Mouse (Mus musculus) cerebellum, adult 11 months (tissue): Measurements from ENCODE around the gene Sertad4.

Source experiments
- DNase-seq: peaks from one replicate; pipeline ENCODE4 v3.0.0; 2022

Gene Sertad4

DNA sequence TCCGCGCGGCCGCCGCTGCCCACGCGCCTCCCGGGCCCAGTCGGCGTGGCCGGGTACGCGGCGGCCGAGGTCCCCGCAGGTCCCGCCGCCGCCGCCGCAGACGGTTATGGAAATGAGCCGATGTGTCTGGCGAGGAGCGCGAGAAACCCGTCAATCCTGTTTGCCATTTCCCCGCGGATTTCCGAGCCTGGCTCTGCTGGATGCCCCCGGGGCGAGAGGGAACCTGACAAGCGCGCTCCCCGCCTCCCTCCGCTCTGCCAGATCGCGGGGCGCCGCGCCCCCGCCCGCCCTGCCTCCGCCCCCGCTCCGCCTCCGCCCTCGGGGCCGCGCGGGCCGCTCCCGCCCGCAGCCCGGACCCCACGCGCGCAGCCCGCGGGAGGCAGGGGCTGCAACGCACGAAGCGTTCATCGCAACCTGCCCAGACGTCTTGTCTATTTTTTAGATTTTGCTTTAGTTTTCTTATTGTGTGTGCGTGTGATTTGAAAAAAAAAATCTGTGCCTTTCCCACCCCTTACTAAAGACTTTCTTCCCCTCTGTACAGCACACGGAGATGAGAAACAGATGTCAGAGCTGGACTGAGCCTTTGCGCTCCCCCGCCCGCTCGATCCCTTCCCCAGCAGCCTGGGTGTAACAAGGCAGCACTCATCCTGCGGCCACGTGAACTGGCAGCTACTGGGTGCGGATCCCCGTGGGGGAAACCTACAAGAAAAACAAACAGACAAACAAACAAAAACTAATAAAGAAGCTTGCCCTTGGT, at the start of gene Sertad4:
TSS of gene Sertad4 (minus strand) at position 283 of the 757 bp plus-strand sequence.
- peak; percentile 44 for DNase-seq

DNA sequence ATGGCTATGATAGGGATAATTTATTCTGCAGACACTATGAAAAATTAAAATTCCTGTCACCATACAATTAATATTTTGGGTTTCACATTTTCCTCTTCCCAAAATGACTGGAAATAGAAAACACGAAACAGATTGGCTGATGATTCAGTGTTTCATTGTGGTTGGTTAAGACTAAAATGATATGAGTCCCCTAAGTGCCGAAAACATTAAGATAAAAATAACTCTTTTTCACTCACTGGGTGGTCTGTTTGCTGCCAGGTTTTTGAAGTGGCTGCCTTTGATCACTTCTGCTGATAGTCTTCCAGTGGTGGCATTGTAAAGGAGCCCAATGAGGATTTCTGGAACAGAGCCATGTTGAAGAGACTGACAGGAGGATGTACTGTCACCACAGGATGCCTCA, 46.0 kb upstream of the Sertad4 start:
- DNase-seq, result no peak

DNA sequence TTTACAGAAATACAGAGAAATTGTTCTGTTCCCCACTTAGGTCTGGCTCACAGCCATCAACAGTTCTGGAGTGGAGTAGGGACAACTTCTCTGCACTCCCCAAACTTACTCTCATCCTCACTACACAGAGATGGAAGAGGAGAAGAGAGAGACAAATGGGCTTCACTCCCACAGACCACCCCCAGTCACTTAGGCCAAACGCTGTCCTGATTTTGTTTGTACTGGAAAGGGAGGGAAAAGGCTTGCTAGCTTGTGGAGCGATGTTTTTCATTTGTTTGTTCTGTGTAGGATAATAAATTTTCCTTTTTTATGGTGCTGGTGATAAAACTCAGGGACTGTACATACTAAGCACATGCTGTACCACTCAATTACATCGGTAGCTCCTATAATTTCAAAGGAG, 45.4 kb upstream of the Sertad4 start:
- DNase-seq, result no peak

DNA sequence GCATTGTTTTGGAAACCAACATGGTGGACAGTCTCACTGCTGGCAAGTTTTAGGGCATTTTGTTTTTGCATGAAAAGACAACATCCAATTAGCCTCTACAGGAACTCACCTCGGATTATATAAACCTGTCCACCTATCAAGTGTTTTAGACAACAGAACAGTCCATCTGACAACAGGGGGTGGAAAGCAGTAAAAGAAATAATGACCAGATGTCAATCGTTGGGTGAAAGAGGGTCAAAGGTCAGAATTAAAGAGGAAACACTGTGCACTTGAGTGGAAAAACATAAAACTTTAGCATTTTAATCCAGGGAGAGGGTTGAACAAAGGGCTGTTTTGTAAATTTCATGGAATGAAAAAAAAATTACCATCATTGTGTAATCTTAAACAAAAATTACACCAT, 43.2 kb upstream of the Sertad4 start:
- no peak for DNase-seq

GRCm38 (mm10) chr1:192897218-192897617, 41.7 kb upstream of the Sertad4 start:
- peak; percentile 6 for DNase-seq

DNA sequence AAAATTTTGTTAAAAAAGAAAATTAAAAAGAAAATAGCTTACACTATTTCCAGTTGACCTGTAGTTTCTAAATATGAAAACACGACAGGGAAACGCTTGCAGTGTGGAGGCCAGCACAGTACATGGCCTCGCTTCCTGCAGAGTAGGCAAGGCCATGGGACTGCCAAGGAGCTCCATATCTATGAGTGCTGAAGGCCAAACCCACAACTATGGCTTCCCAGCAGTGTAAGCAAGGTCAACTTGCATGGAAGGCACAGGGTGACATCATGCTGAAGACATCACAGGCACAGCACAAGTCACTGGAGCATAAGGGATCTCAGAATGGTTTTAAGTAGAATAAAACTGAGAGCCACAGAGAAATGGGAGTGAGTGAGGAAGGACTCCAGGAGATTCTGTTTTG, 40.5 kb upstream of the Sertad4 start:
- DNase-seq, result no peak

- no peak for DNase-seq
Measured at GRCm38 (mm10) chr1:192890716-192891115, 35.2 kb upstream of the Sertad4 start.

GRCm38 (mm10) chr1:192882617-192883295, 27.2 kb upstream of the Sertad4 start:
- no peak for DNase-seq

GRCm38 (mm10) chr1:192880130-192880529, 24.6 kb upstream of the Sertad4 start:
- DNase-seq, result no peak

DNA sequence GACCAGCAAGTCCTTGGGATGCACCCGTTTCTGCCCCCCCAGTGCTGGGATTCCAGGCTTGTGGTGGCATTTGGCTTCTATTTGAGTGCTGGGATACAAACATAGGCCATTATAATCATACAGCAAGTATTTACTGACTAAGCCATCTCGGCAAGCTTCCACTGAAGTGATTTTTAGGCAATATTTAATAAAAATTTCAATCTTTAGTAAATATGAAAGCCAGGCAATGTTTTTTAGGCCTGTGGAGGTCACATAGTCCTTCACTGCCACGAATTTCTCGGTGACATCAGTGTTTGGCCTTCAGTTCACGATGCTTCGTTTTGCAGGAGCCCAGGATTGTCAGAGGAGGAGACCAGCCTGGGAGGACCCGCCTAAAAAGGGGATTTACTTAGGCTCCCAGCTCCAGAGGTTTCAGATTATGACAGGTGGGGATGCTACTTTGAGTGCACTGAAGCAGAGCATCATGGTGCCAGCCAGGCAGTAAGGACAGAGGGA, 23.6 kb upstream of the Sertad4 start:
- no peak for DNase-seq

GRCm38 (mm10) chr1:192872841-192873240, 17.3 kb upstream of the Sertad4 start:
- DNase-seq, result peak; percentile 27

GRCm38 (mm10) chr1:192869761-192870160, 14.2 kb upstream of the Sertad4 start:
- DNase-seq, result no peak

DNA sequence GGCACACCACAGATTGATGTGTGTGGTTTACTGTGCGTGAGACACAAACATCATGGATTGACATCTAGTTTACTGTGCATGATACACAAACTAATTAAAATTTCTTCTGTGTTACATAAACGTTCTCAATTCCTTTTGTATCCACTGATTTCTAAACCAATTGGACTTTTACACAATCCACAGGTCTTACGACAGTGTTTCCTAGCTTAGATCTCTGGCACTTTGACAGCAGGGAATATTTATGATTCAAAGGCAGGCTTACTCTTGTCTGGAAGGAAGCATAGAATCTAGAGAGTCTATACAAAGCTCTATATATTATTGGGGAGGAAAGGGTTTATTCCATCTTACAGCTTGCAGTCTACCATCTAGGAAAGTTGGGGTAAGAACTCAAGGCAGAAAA, 8.9 kb upstream of the Sertad4 start:
- no peak for DNase-seq

DNA sequence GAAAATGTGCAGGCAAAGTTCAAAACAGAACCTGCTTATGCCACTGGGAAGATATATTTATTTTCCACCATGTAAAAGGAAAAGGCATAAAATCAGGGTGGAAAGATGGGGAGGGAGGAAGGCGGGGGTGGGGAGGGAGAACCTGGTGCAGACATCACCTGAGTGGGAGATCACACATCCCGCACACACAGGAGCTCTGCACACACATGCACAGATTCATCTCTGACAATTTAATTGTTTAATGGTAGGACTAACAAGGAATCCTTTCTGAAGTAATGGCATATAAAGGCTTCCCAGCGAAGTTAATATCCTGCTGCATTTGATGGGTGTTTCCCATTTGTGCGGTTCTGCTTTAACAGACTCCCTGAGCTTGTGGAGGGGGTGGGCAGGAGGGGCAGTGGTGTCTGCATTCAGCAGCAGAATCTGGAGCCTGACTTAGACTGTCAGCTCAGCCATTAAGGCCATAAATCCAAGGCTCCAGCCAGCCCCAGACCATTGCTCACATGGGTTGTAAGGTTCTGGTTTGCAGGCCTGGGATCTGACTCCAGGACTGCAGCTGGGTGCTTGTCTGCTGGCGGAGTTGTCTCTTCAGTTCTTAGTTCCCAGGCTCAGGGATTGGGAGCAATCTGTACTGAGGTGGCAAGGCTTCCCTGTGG, 5.9 kb upstream of the Sertad4 start:
- no peak for DNase-seq

GRCm38 (mm10) chr1:192860273-192860672, 4.7 kb upstream of the Sertad4 start:
- no peak for DNase-seq

GRCm38 (mm10) chr1:192857582-192857981, 2.0 kb upstream of the Sertad4 start:
- no peak for DNase-seq

GRCm38 (mm10) chr1:192856931-192857330, 1.4 kb upstream of the Sertad4 start:
- DNase-seq, result no peak

DNA sequence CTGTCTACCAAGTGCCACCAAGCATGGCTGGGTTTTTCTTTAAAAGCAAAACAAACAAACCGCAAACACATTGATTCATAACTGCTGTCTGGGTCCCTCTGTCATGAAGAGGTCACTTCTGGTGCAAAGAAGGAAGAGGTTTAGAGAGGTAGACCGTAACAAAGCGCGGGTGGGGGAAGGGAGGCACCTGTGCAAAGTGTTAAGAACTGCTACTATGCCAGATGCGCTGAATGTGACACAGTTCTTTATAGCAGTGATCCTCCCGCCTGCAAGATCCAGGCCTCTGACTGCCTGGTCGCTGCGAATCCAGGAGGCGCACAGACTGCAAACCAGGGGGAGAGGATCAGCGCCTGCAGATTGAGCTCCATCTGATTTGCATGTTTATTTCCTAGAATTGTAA, 855 bp upstream of the Sertad4 start:
- no peak for DNase-seq

- DNase-seq, result peak; percentile 44
Measured at GRCm38 (mm10) chr1:192854819-192855271, 711 bp downstream of the Sertad4 start.

GRCm38 (mm10) chr1:192853988-192854818, 1.4 kb downstream of the Sertad4 start:
- no peak for DNase-seq

- no peak for DNase-seq
Measured at GRCm38 (mm10) chr1:192853429-192853828, 2.1 kb downstream of the Sertad4 start.

- no peak for DNase-seq
Measured at GRCm38 (mm10) chr1:192852047-192852446, 3.5 kb downstream of the Sertad4 start.

DNA sequence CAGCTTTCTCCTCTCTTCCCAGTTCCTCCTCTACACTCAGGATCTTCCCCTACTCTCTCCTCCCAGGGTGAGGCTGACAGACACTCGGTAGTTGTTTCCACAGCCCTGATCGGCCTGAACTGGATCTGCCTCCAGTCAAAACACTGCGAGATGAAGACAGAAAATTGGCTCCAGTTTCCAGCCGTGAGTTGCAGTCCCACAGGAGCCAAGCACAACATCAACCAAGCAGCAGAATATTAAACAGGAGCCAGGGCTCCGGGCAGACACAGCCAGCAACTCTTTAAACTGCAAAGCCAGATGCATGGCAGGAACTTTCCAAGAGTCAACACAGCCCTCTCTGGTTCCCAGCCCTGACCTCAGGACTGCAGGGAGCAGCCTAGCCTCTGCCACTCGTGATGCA, 3.9 kb downstream of the Sertad4 start:
- DNase-seq, result no peak
